9 mouse cellular contexts compared by ENCODE assay signal in genomic region chr19:24307271-24308221, GRCm38 (mm10). TPM values are rescaled to one million over a fixed set of nuclear protein-coding genes. Genes with fewer than 3 reads are reported as not detected.
A peak's percentile ranks its signal among the peaks of the same experiment; 100 is the strongest.
DNase-seq lines count a peak whose midpoint lies in the region; ATAC-seq and TF ChIP-seq lines count a peak whose summit lies in the region.
"Had no signal": no experiment of that assay in that cellular context is flagged by ENCODE, and none has a peak within 500 bp of the region (broad histone marks: within the 10 kb centered on the region; RNA-seq: fewer than 3 reads in every experiment).

No protein-coding gene starts in this region.

- H3K36me3 ChIP-seq in kidney, postnatal 0 days (ENCODE audit: insufficient read depth, low read length) = no peaks in the 10 kb centered on the region
- H3K36me3 ChIP-seq in hindbrain, embryonic 16.5 days (ENCODE audit: control insufficient read depth, insufficient read depth, low read length) = no peaks in the 10 kb centered on the region
- H3K36me3 ChIP-seq in neural tube, embryonic 14.5 days (ENCODE audit: control insufficient read depth, insufficient read depth, low read length) = no peaks in the 10 kb centered on the region

- ATAC-seq in kidney, postnatal 0 days (replicated peaks; ENCODE audit: low FRiP score, low read depth) = no peak
- ATAC-seq in hindbrain, embryonic 16.5 days = no peak
- no peak for ATAC-seq in neural tube, embryonic 14.5 days (ENCODE audit: low read depth)

- no peak overlapping the region for H3K9ac ChIP-seq in kidney, postnatal 0 days (ENCODE audit: low read depth, low read length)
- H3K9ac ChIP-seq in hindbrain, embryonic 16.5 days (ENCODE audit: low read depth, low read length) = peak overlapping the region; percentile 51; the same call in 1 of the 2 replicates
- H3K9ac ChIP-seq in neural tube, embryonic 14.5 days (replicated peaks; ENCODE audit: low read depth, low read length) = 0 out of 2 replicates have a peak overlapping the region, but pooled peaks have one; percentile 32

- no peaks in the 10 kb centered on the region for H3K4me1 ChIP-seq in kidney, postnatal 0 days (replicated peaks; ENCODE audit: insufficient read depth, low read length)
- H3K4me1 ChIP-seq in hindbrain, embryonic 16.5 days (ENCODE audit: control insufficient read depth, insufficient read depth, low read depth, low read length) = peaks cover 7% of the 10 kb centered on the region
- peaks cover 5% of the 10 kb centered on the region for H3K4me1 ChIP-seq in neural tube, embryonic 14.5 days (ENCODE audit: control insufficient read depth, insufficient read depth, low read length)

- no peak overlapping the region for H3K4me3 ChIP-seq in kidney, postnatal 0 days (replicated peaks; ENCODE audit: low read depth, low read length)
- no peak overlapping the region for H3K4me3 ChIP-seq in hindbrain, embryonic 16.5 days (ENCODE audit: low read length)
- H3K4me3 ChIP-seq in neural tube, embryonic 14.5 days (ENCODE audit: low read depth, low read length) = no peak overlapping the region

- H3K27me3 ChIP-seq in kidney, postnatal 0 days (ENCODE audit: insufficient read depth, low read length) = no peaks in the 10 kb centered on the region
- no peaks in the 10 kb centered on the region; the same call in 1 of the 2 replicates for H3K27me3 ChIP-seq in hindbrain, embryonic 16.5 days (replicated peaks; ENCODE audit: control insufficient read depth, insufficient read depth, low read length)
- no peaks in the 10 kb centered on the region for H3K27me3 ChIP-seq in neural tube, embryonic 14.5 days (ENCODE audit: control insufficient read depth, insufficient read depth, low read length)

- no peak for TF ChIP-seq CTCF in kidney, postnatal 0 days (IDR thresholded peaks at IDR 0.05; ENCODE audit: low read depth)

- 41% methylated on average over 13 of the region's 13 CpGs for WGBS in kidney, postnatal 0 days
- 58% methylated on average over 13 of the region's 13 CpGs for WGBS in hindbrain, embryonic 16.5 days
- 55% methylated on average over 13 of the region's 13 CpGs for WGBS in neural tube, embryonic 14.5 days

- no peaks in the 10 kb centered on the region for H3K9me3 ChIP-seq in kidney, postnatal 0 days (replicated peaks; ENCODE audit: low read length)
- no peaks in the 10 kb centered on the region for H3K9me3 ChIP-seq in hindbrain, embryonic 16.5 days (ENCODE audit: control insufficient read depth, low read length)
- no peaks in the 10 kb centered on the region for H3K9me3 ChIP-seq in neural tube, embryonic 14.5 days (ENCODE audit: control insufficient read depth, low read length)
- H3K9me3 ChIP-seq: G1E had no signal

- intact Hi-C loops in gastrocnemius, postnatal 36 days (cut with DNase I) = no loop called here

- H3K4me2 ChIP-seq in kidney, postnatal 0 days (ENCODE audit: low read length) = no peak overlapping the region
- no peak overlapping the region for H3K4me2 ChIP-seq in hindbrain, embryonic 16.5 days (ENCODE audit: low read length)
- H3K4me2 ChIP-seq in neural tube, embryonic 14.5 days (ENCODE audit: low read depth, low read length) = no peak overlapping the region

- H3K27ac ChIP-seq in kidney, postnatal 0 days = peak overlapping the region; percentile 37; the same call in 1 of the 2 replicates
- H3K27ac ChIP-seq in hindbrain, embryonic 16.5 days (ENCODE audit: low read depth, low read length) = peak overlapping the region; percentile 64
- H3K27ac ChIP-seq in neural tube, embryonic 14.5 days (ENCODE audit: low read depth, low read length) = no peak overlapping the region

- no peak for DNase-seq in kidney, postnatal 0 days (ENCODE audit: low spot score)
- no peak for DNase-seq in kidney, adult 9 months
- peak; percentile 97 for DNase-seq in heart, adult 11 months
- no peak for DNase-seq in gastrocnemius, postnatal 36 days
- no peak for DNase-seq in thymus, postnatal 36 days
- no peak for DNase-seq in urinary bladder, adult 2 months (ENCODE audit: low spot score)

RNA-seq across cellular contexts. Expression of gene Fxn, which starts 27.1 kb away (rescaled TPM):
- 55.2 and 55.8 TPM in 2 replicates for polyA plus RNA-seq in kidney, postnatal 0 days (2015; fragmentation: Nextera tagmentation; extraction: Ambion mirVana)
- 40.0 and 41.4 TPM in 2 replicates for polyA plus RNA-seq in hindbrain, embryonic 16.5 days (2015; fragmentation: Nextera tagmentation; extraction: Ambion mirVana)
- polyA plus RNA-seq in neural tube, embryonic 14.5 days (2014; fragmentation: Nextera tagmentation; extraction: Ambion mirVana) = 37.1 and 38.4 TPM in 2 replicates
- total RNA-seq in gastrocnemius, postnatal 36 days (2021) = 10 to 100 TPM; 19.9 to 20.0 TPM
- polyA plus RNA-seq in urinary bladder, adult 2 months (2012; rRNA removed) = 9.1 and 10.5 TPM in 2 replicates
